Mouse (Mus musculus): ENCODE measurements at regions not wholly inside any gene's neighbourhood (a gene's known extent, or its start where the extent isn't known, plus 50 kb on each side); places are given as distances from the start of the nearest gene placed in this dataset.
A peak's percentile ranks its signal among the peaks of the same experiment; 100 is the strongest.

DNA sequence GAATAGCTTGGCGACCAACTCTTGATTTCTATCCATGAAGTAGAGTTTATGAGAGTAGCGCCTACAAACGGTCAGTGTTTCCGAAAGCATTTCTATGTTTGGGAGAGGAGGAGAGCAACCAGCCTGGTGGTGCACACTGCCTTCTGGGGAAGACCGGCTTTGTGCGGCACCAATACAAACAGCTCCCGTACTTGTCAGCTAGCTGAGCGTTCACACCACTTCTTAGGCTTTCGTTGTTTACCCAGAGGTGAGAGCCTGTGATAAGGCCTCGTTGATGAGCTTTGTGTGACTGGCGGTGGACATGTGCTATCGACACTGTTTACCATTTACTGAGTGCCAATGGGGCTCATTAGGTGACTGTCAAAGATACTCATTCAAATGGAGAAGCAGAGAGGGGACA, 162.0 kb downstream of the Chic2 start:
- no peak for DNase-seq

DNA sequence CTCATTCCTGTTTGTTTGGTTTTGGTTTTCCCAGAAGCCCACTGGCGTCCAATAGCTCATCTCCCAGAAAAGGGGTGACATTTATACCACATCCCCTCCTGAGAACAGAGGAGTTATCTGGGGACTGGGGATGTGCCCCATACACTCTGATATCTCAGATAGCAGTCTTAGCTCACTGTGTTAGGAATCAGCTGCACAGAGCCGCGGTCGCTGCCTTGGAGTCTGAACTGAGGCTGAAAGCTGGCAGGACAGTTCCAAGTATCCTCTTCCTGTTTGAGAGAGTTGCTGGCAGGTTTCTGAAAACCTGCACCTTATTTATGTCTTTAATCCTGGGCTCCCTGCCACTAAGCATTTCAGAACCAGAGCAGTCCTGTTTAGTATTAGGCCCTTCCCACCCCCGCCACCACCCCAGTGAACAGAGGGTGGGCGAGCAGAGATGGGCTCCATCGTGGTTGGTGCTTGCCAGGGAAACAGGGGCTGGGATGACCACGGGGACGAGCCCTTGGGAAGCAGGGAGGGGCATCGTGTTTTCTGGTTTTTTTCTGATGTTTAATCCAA, 163.8 kb downstream of the Chic2 start:
- DNase-seq, result no peak

DNA sequence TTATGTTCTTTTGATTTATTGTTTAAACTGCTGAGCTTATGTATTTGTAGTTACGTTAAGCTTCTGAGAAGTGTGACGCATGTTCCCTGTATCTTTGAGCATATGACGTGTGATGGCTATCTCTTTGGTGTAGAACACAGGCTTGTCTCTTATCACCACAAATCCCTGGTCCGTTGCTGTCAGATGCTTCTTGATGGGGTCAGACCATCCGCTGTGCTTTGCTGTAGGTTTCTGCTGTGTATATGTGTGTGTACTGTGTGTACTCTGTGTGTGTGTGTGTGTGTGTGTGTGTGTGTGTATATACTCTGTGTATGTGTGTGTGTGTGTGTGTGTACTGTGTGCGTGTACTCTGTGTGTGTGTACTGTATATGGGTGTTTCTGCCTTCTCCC, 164.5 kb downstream of the Chic2 start:
- DNase-seq, result no peak

DNA sequence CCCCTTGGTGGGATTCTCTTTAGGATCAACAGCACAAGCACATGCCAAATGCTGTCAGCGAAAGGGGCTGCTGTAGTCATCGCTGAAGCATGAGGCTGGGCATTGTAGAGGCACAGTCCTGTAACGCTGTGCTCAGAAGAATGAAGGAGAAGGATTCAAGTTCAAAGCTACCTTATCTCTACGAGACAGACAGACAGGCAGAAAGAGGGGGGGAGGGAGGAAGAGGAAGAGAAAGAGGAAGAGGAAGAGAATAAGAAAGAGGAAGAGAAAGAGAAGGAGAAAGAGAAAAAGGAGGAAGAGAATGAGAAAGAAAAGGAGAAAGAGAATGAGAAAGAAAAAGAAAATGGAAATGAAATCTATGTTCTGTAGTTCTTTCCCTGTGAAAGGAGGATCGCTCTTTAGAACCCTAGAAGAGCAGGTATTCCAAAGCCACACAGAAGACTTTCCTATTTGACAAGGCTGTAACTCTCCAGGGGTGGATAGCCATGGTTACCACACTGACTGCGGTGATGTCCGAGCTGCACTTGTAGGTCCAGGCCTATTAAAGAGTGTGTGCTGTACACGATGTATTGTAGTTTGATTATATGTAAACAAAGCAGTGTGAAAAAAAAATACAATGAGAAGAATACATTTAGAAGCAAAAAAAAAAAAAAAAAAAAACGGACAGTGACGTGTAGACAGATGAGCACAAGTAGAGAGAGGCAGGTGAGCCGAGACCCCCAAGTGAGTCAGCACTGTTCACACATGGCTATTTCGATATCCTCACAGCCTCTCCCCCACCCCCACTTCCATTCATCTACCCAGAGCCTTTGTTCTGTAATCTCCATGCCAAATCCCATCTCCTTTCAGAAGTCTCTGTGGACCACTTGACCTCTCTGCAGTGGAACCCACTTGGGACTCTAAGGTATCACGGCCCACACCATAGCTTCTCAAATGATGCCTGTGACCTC, 165.2 kb downstream of the Chic2 start:
- DNase-seq, result no peak

DNA sequence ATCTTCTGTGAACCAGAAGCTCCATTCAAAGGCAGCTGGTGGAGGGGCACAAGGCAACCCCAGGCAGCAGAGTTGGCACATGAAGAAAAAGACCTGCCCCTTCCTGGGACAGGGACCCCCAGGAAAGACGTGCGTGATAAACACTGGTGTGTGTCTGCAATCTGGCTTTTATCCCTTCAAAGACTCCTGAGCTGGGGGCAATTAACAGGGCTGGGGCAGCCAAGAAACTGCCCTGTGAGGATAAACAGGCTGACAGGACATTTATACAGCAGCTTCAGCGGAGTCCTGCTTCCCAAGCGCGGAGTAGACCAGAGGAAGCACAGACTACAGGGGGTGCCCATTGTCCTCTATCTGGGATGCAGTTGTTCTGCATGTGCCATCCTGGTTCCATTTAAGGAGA, 167.0 kb downstream of the Chic2 start:
- DNase-seq, result no peak

DNA sequence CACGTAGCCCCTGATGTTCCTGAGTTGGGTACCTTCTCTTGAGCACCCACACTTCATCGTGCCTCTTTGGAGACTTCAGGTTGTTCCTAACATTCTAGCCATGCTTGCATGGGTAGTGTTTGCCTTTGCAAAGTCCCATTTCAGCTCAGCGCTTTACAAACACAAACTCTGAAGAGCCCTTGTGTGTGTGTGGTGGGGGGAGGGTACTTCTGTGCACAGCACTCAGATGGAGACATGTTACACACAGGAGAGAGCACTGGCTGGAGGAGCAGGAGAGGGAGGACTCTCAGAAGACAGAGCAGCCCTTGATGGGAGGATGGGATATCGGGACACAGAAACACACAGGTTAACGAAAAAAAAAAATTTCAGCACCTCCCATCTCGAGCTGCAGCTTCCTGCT, 167.4 kb downstream of the Chic2 start:
- DNase-seq, result no peak

DNA sequence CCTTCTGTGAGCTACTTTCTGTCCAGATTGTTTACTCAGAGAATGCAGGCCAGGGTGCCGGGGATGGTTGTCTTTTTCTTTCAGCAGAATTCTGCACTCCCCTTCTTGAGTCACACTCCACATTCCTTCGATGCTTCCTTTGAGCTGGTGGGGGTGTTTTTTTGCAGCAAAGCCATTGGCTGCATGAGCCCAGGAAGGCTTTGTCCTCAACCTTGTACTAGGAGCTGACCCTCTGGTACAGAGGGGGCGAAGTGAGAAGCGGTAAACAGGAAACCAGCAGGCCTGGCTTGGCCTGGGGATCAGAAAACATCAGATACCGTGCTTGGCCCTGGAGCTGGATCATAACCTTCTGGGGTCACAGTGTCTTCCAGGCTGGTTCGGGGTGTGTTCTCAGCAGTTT, 169.9 kb downstream of the Chic2 start:
- DNase-seq, result no peak

DNA sequence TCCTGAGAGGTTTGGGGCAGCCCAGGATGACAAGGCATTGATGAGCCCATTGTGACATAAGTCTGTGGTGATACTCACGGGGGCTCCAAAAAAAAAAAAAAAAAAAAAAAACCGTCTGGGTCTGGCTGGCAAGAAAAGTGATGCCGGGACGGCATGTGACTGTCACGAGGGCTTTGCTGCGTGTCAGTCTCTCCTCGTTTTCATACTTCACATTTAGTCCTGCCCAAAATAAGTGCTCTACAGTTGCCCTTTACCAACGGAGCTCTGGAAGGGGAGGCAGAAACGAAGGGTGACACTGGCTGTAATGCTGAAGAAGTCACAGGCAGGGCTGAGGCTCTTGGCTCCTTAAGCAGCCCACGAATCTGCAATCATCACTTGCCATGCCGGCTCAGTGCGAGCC, 167.9 kb upstream of the Lnx1 start:
- DNase-seq, result no peak

DNA sequence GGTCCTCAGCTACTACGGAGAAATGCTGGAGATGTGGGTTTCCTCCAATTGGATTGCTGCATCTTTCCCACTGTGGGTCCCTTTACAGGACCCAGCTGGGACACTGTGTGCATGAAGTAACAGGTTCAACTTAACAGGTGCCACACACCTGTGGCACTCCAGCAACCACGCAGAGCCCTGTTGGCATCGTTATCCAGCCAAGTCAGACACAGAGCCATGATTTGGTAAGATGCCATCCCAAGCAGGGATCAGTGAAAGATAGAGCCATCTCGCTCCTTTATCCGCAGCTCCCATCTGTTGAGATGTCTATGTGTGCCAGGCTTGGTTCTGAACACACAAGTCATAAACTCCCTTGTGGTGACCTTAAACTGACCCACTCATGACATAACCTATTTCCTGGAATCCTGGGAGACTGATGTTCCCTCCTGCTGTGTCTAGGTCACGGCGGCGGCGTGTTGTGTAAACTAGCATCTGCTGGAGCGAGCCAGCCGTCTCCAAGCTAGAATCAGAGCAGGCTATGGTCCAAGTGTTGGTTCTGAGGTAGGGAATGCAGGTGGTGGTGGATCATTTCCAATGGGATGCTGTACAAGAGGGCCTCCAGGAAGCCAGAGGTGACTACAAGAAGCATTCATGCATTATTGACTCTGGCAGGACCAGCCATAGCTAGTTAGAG, 164.5 kb upstream of the Lnx1 start:
- peak; percentile 83 to 87 for DNase-seq

DNA sequence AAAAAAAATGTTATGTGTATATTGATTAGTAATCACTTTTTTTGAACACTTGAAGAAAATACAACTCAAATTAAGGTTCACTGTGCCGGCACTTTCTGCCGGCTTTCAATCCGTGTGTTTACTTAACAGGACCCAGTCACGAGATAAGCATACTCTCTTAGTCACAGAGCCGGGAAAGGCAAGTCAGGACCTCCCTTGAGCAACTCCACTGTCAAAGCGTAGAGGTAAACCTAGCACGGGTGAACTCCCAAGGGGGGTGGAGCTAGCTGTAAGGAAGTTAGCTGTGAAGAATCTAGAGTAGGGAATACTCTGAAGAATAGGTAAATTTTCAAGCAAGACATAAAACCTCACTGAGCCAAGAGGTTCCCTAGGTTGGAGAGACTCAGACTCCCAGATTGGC, 164.0 kb upstream of the Lnx1 start:
- DNase-seq, result no peak

DNA sequence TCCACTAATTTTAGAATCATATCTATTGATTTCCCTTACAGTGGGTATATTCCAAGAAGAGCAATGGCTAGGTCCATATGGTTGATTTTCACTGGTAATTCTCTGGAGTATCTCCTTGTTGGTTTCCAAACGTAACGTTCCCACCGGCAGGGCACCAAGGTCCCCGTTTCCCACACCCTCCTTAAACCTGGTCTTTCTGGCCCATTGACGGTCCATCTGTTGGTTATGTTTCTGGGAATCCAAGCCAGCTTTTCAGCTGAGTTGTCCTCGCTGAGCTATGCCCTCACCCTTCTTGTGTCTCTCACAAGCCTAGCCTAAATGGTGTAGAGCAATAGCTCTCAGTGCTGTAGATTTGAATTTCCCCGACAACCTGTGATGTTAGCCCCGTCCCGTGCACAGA, 162.7 kb upstream of the Lnx1 start:
- DNase-seq, result peak; percentile 51 to 68

DNA sequence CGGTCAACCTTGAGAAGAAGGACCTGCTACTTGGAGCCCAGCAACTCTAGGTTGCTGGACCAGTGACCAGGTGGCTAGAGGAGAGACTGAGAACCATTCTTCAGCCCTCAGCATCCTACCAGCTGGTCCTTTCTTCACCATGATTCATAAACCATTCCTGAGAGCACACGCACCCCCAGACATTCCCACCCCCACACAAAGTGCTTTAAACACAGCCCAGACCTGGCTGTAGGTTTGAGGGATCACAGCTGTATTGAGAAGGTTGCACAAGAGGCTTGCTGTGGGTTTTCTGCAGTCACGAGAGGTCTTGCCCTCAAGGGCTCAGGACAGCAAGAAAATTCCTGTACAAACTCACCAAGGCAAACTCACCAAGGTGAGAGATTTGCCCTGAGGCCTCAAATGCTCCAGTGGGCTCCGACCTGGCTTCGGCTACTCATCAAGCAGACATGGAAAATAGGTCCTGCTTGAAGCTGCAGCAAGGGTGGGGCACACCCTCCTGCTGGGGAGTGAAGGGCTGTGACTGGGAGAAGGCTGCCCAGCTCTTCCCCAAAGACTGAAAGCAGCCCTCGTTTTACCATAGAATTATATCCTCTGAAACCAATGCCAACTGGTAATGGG, 161.9 kb upstream of the Lnx1 start:
- DNase-seq, result no peak

DNA sequence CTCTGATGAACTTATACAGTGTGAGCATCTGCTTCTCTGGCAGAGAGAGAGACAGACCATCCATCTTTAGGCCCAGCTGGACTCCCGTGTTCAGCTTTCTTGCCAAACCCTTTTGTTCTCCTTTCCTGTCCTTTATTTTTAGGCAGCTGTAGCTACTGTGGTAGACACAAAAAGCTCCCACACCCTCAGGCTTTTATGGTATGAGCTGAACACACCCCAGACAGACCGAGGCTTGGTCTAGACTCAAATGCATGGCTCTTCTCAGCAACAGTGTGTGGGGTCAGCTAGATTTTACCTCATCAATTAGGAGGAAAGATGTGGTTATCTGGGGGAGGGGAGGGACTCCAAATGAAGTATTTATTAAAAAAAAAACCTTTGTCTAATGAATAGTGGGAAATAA, 158.6 kb upstream of the Lnx1 start:
- DNase-seq, result no peak

DNA sequence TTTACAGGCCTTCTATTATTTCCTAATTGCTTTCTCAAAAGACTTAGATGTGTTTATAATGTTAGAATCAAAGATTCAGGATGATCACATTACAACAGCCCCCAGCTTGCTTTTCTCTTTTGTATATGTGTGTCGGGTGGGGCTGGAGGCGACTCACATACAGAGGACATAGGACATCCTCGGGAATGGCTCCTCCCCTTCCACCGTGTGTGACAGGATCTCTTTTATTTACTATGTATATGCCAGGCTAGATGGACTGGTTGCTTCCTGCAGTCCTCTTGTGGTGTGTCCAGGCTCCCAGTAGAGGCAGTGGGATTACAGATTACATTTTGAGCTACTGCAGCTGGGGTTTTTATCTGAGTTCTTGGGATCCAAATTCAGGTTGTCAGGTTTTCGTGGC, 155.1 kb upstream of the Lnx1 start:
- no peak for DNase-seq

DNA sequence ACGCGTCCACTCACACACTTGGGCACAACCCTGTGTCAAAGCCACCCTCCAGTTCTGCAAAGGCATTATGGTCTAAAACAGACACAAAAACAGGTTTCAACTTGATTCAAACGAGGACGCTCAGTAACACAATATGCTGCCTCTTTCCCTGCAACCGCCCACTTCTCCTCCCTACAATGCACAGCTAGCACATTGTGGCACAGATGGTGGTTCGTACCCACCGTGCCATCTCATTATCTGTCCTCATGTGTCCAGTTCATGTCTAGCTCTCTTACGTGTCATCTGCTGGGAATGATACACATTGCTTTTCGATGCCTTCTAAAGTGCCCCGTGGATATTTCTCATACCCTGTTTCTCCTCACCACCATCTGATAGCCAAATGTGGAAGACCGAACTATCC, 154.4 kb upstream of the Lnx1 start:
- DNase-seq, result peak; percentile 15 to 24

DNA sequence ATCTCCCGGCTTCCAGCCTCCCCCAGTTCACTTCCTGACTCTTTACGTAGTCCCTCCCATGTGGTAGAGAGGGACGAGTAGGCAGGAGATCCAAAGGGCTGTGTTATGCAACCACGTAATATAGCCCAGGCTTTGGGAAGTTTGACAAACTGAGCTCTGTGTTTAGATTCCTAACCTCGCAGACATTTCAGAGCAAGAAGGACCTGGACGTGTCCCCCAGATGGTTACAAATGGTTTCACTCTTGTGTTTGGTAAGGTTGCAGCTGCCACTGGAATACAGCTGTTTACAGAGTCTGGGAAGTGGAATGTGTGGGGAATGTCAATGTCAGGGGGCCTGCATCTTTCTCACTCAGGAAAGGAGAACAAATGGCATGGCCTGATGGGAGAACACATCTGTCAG, 145.1 kb upstream of the Lnx1 start:
- no peak for DNase-seq

DNA sequence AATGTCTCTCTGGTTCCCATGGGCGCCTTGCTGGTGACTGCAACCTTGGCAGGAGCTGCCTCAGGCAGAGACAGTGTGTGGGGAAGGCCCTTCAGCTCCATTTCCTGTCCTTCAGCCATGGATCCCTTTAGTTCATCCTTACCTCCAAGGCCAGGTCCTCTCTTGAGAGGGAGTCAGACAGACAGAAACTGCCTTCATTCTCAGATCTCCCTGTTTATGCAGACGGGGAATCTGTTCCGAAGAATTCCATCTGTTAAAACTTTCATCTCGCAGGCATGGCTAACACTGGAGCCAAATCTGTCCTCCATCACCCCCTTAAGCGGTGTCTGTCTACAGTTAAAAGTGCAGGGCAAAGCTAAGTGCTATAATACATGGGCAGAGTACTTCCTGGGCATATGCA, 144.0 kb upstream of the Lnx1 start:
- no peak for DNase-seq

DNA sequence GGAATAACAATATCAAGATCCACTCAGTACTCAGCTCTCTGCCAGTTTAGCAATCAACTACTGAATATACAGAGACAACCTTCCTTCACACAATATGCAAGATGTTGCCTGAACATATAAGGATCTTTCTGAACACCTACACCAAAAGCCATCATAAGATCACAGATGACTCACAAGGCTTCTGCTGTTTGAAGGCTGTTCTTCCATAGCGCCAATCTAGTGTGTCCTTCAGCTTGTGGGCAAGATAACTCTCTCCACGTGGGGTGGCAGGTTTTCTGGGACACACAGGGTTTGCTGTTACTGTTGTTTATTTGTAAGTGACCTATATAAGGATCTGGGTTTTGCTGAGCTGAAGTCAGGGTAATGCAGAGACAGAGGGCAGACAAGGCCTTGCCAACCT, 131.7 kb upstream of the Lnx1 start:
- no peak for DNase-seq

DNA sequence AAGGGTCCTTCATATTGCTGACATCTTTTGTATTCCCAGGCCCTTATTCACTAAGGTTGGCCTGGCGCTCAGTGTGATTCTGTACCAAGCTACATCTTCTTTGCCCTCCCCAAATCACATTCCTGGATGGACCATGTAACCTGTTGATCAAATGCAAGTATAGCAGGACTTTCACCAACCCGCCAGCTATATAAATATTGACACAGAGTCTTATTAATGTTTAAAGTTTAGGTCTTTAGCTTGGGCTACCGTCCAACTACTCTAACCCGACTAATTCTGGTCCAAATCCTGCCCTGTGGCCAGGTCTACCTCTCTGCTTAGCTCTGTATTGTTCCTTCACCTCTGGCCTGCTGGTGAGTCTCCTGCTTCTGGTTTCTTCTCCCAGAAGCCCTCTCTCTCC, 131.2 kb upstream of the Lnx1 start:
- DNase-seq, result no peak

DNA sequence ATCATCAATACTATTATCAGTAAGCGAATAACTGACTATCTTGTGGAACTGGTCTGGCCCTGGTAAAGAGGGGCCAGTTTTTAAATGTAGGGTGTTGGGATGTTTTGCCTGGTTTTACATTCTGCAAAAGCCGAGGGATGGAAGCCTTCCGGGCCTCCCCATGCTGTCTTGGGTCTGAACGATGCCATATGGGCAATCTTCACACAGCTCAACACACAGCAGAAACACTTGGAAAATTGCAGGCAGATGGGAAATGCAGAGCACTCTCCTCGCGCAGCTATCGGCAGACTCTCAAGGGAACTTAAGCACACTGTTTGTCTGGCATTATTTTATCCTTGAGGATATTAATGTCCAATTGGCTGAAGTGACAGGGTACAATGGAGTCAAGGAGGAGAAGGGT, 129.3 kb upstream of the Lnx1 start:
- DNase-seq, result peak in 1 of 2 experiments; percentile 17

DNA sequence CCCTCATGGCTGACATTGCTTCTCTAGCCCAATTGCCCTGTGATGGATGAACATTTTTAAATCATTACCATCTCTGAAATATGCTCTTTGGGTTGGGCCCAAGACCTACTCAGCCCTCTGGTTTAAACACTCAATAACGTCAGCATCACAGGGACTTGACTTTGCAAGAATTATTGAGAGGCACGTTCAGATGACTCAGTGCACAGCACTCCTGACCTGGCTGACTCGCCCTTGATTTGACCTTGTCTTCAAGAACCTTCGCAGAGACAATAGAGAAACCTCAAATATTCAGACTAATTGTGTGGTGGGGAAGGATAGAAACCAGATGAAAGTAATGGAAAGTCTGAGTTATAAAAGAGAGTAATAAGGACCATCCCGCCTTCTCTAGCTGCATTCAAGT, 127.9 kb upstream of the Lnx1 start:
- DNase-seq, result no peak

DNA sequence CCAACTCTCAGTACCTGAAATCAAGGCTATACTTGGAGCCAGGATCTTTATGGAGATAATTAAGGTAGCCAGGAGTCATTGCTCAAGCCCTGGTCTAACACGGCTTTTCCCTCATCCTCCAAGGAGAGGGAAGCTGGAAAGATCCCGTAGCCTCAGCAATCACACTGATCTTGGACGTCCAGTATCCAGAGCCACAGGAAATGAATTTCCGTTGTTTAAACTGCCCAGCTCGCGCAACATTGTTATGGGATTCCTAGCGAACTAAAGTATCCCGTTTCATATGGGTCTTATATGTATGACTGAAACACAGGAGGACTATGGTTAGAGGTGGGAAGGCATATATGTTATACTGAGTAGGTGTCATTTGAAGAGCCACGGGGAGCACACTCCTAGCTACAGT, 126.3 kb upstream of the Lnx1 start:
- no peak for DNase-seq

DNA sequence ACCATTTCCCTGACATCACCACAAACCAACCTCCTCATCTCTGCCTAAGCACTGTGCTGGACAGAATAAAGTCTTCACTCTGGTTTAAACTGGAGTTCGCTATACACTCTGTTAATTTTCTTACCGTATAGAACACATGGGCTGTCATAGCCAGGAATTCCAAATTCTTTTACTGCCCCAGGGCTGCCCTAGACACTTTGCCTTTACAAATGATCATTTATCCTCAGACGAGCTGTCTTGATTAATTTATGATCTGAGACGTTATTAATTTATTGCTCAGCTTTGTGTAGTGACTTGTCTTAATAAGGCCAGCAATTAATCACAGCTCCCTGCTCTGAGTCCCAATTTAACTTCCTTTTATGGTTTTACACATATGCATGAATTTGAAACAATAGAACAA, 125.2 kb upstream of the Lnx1 start:
- no peak for DNase-seq

All from cerebellum, postnatal 14 days (tissue).